Mouse (Mus musculus) kidney, postnatal 0 days (tissue): ENCODE results near the gene Npas2. TPM values are rescaled to one million over a fixed set of nuclear protein-coding genes. Genes with fewer than 3 reads are reported as not detected.

Experiments used
- ATAC-seq: fragments of 200-750 bp; cut with Nextera tagmentation; replicated peaks from 2 replicates; pipeline ENCODE4 v1.8.0; 2017; ENCODE audit warnings: low read depth, moderate number of reproducible peaks, moderate TSS enrichment, moderate library complexity; ENCODE audit not compliant: low FRiP score
- DNase-seq: peaks from one replicate; pipeline ENCODE4 v3.0.0-alpha.2; 2016; ENCODE audit warnings: low spot score
- H3K27ac ChIP-seq: fragments of 300-500 bp; sonication (generic); 2 replicates; pipeline ENCODE4 v1.5.1; 2014; ENCODE audit warnings: mild to moderate bottlenecking
- H3K27me3 ChIP-seq: fragments of 300-500 bp; sonication (generic); 2 replicates; pipeline ENCODE4 v1.6.1; 2014; ENCODE audit warnings: low read length, mixed read lengths; ENCODE audit not compliant: insufficient read depth
- H3K36me3 ChIP-seq: fragments of 300-500 bp; sonication (generic); 2 replicates; pipeline ENCODE4 v1.6.1; 2014; ENCODE audit warnings: low read length, mixed read lengths; ENCODE audit not compliant: insufficient read depth
- H3K4me1 ChIP-seq: fragments of 300-500 bp; sonication (generic); replicated peaks from 2 replicates; pipeline ENCODE4 v1.6.1; 2014; ENCODE audit warnings: antibody characterized with exemption, low read length, mixed read lengths; ENCODE audit not compliant: insufficient read depth
- H3K4me2 ChIP-seq: fragments of 300-500 bp; sonication (generic); 2 replicates; pipeline ENCODE4 v1.6.1; 2014; ENCODE audit warnings: mild to moderate bottlenecking, low read length, moderate library complexity, mixed read lengths
- H3K4me3 ChIP-seq: fragments of 300-500 bp; sonication (generic); replicated peaks from 2 replicates; pipeline ENCODE4 v1.5.1; 2014; ENCODE audit warnings: low read depth, low read length
- H3K9ac ChIP-seq: fragments of 300-500 bp; sonication (generic); 2 replicates; pipeline ENCODE4 v1.6.1; 2014; ENCODE audit warnings: low read depth, low read length
- H3K9me3 ChIP-seq: fragments of 300-500 bp; sonication (generic); replicated peaks from 2 replicates; pipeline ENCODE4 v1.6.1; 2016; ENCODE audit warnings: low read length, inconsistent platforms, mixed read lengths
- CTCF ChIP-seq: IDR thresholded peaks from 2 replicates; pipeline ENCODE4 v1.5.1; 2016; ENCODE audit warnings: antibody characterized with exemption, low read depth, mild to moderate bottlenecking, moderate library complexity
- WGBS: fragments of 180-500 bp; shearing (Covaris S2); extraction: QIAGEN DNeasy Blood & Tissue Kit; methylation state at CpG from one replicate; pipeline ENCODE4 v1.1.7; 2014; 5-methylcytosine and 5-hydroxymethylcytosine counted together
- polyA plus RNA-seq: library from polyadenylated mRNA; unstranded; fragments of >200 nt; fragmentation: Nextera tagmentation; extraction: Ambion mirVana; gene quantifications from 2 replicates; pipeline ENCODE4 v1.2.1, GENCODE M21; 2015

Gene Npas2
- polyA plus RNA-seq, 1 experiment from 2014 or later, result 1.4 TPM

DNA sequence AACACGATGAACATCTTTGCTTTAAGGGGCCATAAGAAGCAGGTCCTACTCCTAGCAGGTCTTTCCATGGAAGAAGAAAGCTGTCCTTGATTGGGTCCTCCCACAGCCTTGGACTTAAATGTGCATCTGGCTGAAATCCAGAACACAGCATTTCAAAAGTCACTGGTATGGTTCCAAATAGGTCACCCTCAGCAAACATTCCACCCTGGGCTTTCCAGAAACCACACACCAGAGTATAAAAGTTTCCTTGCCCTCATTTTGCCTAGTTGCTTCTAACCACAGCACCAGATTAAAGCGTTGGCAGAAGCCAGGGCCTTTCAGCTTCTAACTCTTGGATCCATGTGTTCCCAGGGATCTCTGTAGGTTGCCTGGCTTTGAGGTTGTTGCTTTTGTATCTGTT lies 124.4 kb downstream of the Npas2 start:
- Histone ChIP-seq H3K27ac (no peak overlapping the region), H3K9me3 (no peaks in the 10 kb centered on the region), H3K27me3 (no peaks in the 10 kb centered on the region), H3K9ac (no peak overlapping the region), H3K4me2 (no peak overlapping the region), H3K4me1 (no peaks in the 10 kb centered on the region), H3K36me3 (no peaks in the 10 kb centered on the region), H3K4me3 (no peak overlapping the region)
- TF ChIP-seq CTCF, result no peak
- no peak for ATAC-seq
- 63% methylated on average over 2 of the region's 2 CpGs for WGBS
- peak; percentile 38 for DNase-seq

DNA sequence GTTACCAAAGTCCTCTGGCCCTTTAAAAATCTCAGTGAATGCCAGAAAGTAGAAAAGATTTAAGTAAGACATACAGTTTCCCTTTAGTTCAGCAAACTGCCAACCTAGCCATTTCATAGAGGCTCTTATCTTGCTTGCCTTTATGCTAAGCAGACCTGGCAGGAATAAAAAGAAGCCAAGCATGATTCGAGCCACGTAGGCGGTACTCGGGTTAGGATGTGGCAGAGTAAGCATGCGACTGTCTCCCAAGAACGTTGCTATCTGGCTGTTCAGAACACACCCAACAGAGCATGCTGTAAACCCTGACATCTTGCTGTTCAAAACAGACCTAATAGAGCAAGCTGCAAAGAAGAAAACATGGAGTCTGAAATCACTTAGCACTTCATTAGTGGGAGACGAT lies 125.3 kb downstream of the Npas2 start:
- no peak overlapping the region for H3K9ac ChIP-seq
- no peak overlapping the region for H3K4me3 ChIP-seq
- no peaks in the 10 kb centered on the region for H3K36me3 ChIP-seq
- WGBS, result 61% methylated on average over 7 of the region's 7 CpGs
- H3K27ac ChIP-seq, result no peak overlapping the region
- ATAC-seq, result no peak
- no peak overlapping the region for H3K4me2 ChIP-seq
- no peak for DNase-seq
- no peaks in the 10 kb centered on the region for H3K27me3 ChIP-seq
- no peaks in the 10 kb centered on the region for H3K4me1 ChIP-seq
- H3K9me3 ChIP-seq, result no peaks in the 10 kb centered on the region
- no peak for TF ChIP-seq CTCF

DNA sequence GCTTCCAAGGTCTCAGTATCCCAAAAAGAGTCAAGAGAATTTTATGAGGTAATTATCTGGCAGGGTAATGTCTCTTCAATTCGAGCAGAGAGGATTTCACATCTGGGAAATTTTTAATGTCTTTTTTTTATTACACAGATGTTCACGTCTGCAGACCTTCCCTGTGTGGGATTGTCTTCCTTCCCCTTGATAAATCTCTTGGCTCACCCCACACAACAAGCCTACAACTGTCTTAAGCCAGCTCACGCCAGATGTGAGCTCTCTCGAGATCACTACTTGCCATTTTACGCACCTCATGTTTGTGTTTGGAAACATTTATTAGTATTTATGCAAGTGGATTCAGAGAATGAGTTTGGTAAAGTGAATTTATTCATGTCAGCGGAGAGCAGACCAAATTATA lies 128.4 kb downstream of the Npas2 start:
- ATAC-seq (no peak), DNase-seq (no peak)
- H3K27ac ChIP-seq, result no peak overlapping the region
- H3K4me3 ChIP-seq, result no peak overlapping the region
- H3K9ac ChIP-seq, result no peak overlapping the region
- H3K36me3 ChIP-seq, result no peaks in the 10 kb centered on the region
- H3K27me3 ChIP-seq, result no peaks in the 10 kb centered on the region
- H3K4me1 ChIP-seq, result no peaks in the 10 kb centered on the region
- no peak for TF ChIP-seq CTCF
- H3K9me3 ChIP-seq, result no peaks in the 10 kb centered on the region
- 53% methylated on average over 6 of the region's 6 CpGs for WGBS
- no peak overlapping the region for H3K4me2 ChIP-seq

DNA sequence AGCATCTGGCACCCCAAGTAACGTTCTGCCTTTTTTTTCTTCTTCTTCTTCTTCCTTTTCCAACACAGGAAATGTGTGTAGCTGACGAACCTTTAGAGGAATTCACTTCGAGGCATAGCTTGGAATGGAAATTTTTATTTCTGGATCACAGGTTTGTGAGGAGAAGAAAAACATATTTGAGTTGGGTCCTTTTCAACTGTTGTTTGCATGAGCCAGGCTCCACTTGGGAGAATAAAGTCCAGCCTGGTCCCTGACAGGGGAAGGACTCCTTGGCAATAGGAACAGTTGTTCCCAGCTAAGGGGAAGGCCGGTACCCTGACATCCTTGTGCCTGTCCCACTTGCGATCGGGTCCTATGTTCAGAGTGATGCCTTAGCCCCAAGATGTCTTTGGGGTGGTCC lies 131.7 kb downstream of the Npas2 start:
- ATAC-seq (no peak), DNase-seq (no peak)
- WGBS, result 85% methylated on average over 6 of the region's 6 CpGs
- H3K36me3 ChIP-seq, result no peaks in the 10 kb centered on the region
- no peak overlapping the region for H3K27ac ChIP-seq
- no peaks in the 10 kb centered on the region for H3K9me3 ChIP-seq
- H3K9ac ChIP-seq, result no peak overlapping the region
- no peaks in the 10 kb centered on the region for H3K4me1 ChIP-seq
- no peak overlapping the region for H3K4me2 ChIP-seq
- TF ChIP-seq CTCF, result no peak
- H3K27me3 ChIP-seq, result no peaks in the 10 kb centered on the region
- H3K4me3 ChIP-seq, result no peak overlapping the region

DNA sequence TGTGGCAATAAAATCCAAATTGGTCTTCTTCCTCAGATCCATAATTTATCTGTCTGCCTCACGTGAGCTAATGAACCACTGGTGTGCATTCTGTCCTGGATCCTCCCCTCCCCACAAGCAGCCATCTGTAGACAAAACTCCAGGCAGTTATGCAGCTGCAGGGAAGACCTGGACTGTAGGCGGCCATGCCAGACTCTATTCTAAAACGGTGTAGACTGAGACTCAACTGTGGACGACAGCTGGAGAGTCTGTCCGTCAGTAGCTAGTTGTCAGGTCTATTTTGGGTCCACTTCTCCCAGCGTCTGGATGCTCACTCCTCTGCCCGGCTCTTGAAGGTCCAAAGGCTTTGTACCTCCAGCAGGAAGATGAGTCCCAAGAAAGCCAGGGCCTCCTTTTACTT lies 134.0 kb downstream of the Npas2 start:
- Histone ChIP-seq H3K4me1 (no peaks in the 10 kb centered on the region), H3K9ac (no peak overlapping the region), H3K27me3 (no peaks in the 10 kb centered on the region), H3K4me2 (no peak overlapping the region), H3K36me3 (no peaks in the 10 kb centered on the region), H3K4me3 (no peak overlapping the region), H3K27ac (no peak overlapping the region), H3K9me3 (no peaks in the 10 kb centered on the region)
- DNase-seq (no peak), ATAC-seq (no peak)
- TF ChIP-seq CTCF, result no peak
- WGBS, result 66% methylated on average over 7 of the region's 7 CpGs

DNA sequence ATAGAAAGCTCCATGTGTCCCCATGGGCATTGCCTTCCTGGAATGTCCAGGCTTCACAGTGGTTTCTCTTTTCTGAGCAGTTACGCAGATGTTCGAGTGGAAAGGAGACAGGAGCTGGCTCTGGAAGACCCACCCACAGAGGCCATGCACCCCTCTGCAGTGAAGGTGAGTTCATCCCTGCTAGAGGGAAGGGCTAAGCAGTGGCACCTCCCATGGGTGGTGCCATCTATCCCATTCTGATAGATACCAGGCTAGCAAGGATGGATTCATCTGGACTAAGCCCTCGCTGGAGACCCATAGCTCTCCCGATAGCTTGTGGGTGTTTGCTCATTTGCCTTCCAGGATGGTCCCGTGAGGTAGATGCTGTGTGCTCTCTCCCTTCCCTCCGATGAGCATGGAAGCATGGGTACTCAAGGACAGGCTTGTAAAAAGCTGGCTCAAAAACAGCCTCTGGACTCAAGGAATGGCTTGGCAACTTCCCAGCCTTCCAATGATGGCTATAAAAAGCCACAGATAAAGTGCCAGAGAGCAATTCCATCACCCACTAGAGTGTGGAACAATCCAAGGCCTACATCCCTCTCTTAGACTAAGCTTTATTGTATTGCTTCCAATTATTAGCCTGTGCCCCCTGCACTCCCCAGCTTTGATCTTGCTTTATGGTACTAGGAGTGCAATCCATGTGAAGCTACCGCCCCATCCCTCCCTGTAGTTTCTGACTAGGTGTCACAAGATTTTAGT lies 137.5 kb downstream of the Npas2 start:
- no peaks in the 10 kb centered on the region for H3K4me1 ChIP-seq
- DNase-seq (no peak), ATAC-seq (no peak)
- no peaks in the 10 kb centered on the region for H3K9me3 ChIP-seq
- no peak for TF ChIP-seq CTCF
- no peaks in the 10 kb centered on the region for H3K36me3 ChIP-seq
- no peaks in the 10 kb centered on the region for H3K27me3 ChIP-seq
- WGBS, result 62% methylated on average over 7 of the region's 7 CpGs
- no peak overlapping the region for H3K4me3 ChIP-seq
- no peak overlapping the region for H3K27ac ChIP-seq
- H3K4me2 ChIP-seq, result no peak overlapping the region
- H3K9ac ChIP-seq, result no peak overlapping the region

DNA sequence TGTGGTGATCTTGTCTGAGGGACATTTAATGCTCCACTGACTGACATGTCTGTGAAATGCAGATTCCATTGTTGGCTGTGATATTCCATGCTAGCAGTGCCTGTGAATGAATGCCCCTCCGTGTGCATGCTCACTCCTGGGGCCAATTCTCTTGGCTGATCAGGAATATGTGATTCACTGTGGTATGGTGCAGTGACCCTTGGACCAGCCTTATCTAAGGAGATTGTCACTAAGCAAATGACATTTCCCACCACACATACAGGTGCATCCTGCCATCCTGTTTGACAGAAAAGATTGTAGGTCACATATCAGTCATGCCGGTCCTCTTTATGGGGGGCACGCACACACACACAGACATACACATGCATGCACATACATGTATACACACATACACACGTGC lies 138.9 kb downstream of the Npas2 start:
- Histone ChIP-seq H3K36me3 (no peaks in the 10 kb centered on the region), H3K9me3 (no peaks in the 10 kb centered on the region), H3K27me3 (no peaks in the 10 kb centered on the region), H3K4me3 (no peak overlapping the region), H3K27ac (no peak overlapping the region), H3K4me1 (no peaks in the 10 kb centered on the region), H3K9ac (no peak overlapping the region), H3K4me2 (no peak overlapping the region)
- ATAC-seq (no peak), DNase-seq (no peak)
- TF ChIP-seq CTCF, result no peak
- 87% methylated on average over 4 of the region's 4 CpGs for WGBS
